Mouse (Mus musculus) midbrain, embryonic 11.5 days (tissue): ENCODE data around the gene Aoah. TPM values are rescaled to one million over a fixed set of nuclear protein-coding genes. Genes with fewer than 3 reads are reported as not detected.

ENCODE experiments used
- ATAC-seq: fragments of 200-750 bp; cut with Nextera tagmentation; 2 replicates; pipeline ENCODE4 v1.8.0; 2017; ENCODE audit warnings: moderate TSS enrichment, moderate library complexity; ENCODE audit not compliant: low FRiP score
- DNase-seq: peaks from one replicate; pipeline ENCODE4 v3.0.0; 2015; ENCODE audit warnings: low spot score; ENCODE audit errors: missing footprints
- H3K27ac ChIP-seq: fragments of 300-500 bp; sonication (generic); 2 replicates; pipeline ENCODE4 v1.5.1; 2014; ENCODE audit warnings: low read depth, low read length
- H3K27me3 ChIP-seq: fragments of 300-500 bp; sonication (generic); 2 replicates; pipeline ENCODE4 v1.6.1; 2014; ENCODE audit warnings: mild to moderate bottlenecking, low read length, moderate library complexity, mixed read lengths; ENCODE audit not compliant: control insufficient read depth, insufficient read depth
- H3K36me3 ChIP-seq: fragments of 300-500 bp; sonication (generic); 2 replicates; pipeline ENCODE4 v1.6.1; 2014; ENCODE audit warnings: mild to moderate bottlenecking, low read length, moderate library complexity, mixed read lengths; ENCODE audit not compliant: control insufficient read depth, insufficient read depth
- H3K4me1 ChIP-seq: fragments of 300-500 bp; sonication (generic); 2 replicates; pipeline ENCODE4 v1.6.1; 2014; ENCODE audit warnings: low read length; ENCODE audit not compliant: control insufficient read depth, insufficient read depth
- H3K4me2 ChIP-seq: fragments of 300-500 bp; sonication (generic); 2 replicates; pipeline ENCODE4 v1.6.1; 2014; ENCODE audit warnings: mild to moderate bottlenecking, moderate library complexity
- H3K4me3 ChIP-seq: fragments of 300-500 bp; sonication (generic); 2 replicates; pipeline ENCODE4 v1.5.1; 2014; ENCODE audit warnings: low read depth, low read length
- H3K9ac ChIP-seq: fragments of 300-500 bp; sonication (generic); 2 replicates; pipeline ENCODE4 v1.6.1; 2014; ENCODE audit warnings: low read length
- H3K9me3 ChIP-seq: fragments of 300-500 bp; sonication (generic); 2 replicates; pipeline ENCODE4 v1.6.1; 2016; ENCODE audit warnings: low read length; ENCODE audit not compliant: control insufficient read depth
- WGBS: fragments of 180-500 bp; shearing (Covaris S2); extraction: QIAGEN DNeasy Blood & Tissue Kit; methylation state at CpG from one replicate; pipeline ENCODE4 v1.1.7; 2014; 5-methylcytosine and 5-hydroxymethylcytosine counted together
- polyA plus RNA-seq: library from polyadenylated mRNA; unstranded; fragments of >200 nt; fragmentation: Nextera tagmentation; extraction: Ambion mirVana; gene quantifications from 2 replicates; pipeline ENCODE4 v1.2.1, GENCODE M21; 2014

Gene Aoah
- polyA plus RNA-seq, 1 experiment from 2014 or later = 0.87 TPM

- Histone ChIP-seq H3K27ac (no peak overlapping the region), H3K4me1 (no peaks in the 10 kb centered on the region), H3K4me3 (no peak overlapping the region), H3K9me3 (no peaks in the 10 kb centered on the region), H3K9ac (no peak overlapping the region), H3K27me3 (no peaks in the 10 kb centered on the region), H3K4me2 (no peak overlapping the region), H3K36me3 (no peaks in the 10 kb centered on the region)
- WGBS = 55% methylated on average over 3 of the region's 3 CpGs
- ATAC-seq (no peak), DNase-seq (no peak)
Observed at GRCm38 (mm10) chr13:21013659-21014058, 219.7 kb downstream of the Aoah start.

DNA sequence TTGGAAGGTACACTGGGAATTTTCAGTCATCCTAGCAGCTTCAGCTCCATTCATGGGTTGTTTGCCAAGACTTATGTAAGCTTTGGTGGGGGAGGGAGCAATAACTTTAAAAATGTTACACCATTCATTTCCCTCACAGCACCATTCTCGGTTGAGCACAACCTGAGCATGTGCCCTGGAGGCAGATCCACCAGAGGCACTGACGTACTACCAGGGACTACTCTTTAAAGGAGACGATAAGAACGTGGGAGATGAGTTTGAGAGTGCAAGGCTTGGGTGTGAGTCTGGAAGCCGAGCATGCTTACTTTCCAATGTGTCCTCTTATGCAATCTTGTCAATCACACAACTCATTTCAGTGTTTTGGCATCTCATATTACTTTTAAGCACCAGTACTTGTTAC lies 230.9 kb downstream of the Aoah start:
- Histone ChIP-seq H3K4me2 (no peak overlapping the region), H3K4me3 (no peak overlapping the region), H3K36me3 (no peaks in the 10 kb centered on the region), H3K9ac (no peak overlapping the region), H3K9me3 (no peaks in the 10 kb centered on the region), H3K4me1 (no peaks in the 10 kb centered on the region), H3K27me3 (no peaks in the 10 kb centered on the region), H3K27ac (no peak overlapping the region)
- ATAC-seq (no peak), DNase-seq (no peak)
- WGBS = 87% methylated on average over 5 of the region's 5 CpGs

GRCm38 (mm10) chr13:21033176-21033575 lies 239.3 kb downstream of the Aoah start:
- H3K9me3 ChIP-seq = no peaks in the 10 kb centered on the region
- no peak for DNase-seq
- H3K9ac ChIP-seq = no peak overlapping the region
- 47% methylated on average over 3 of the region's 3 CpGs for WGBS
- no peak overlapping the region for H3K4me3 ChIP-seq
- no peaks in the 10 kb centered on the region for H3K27me3 ChIP-seq
- ATAC-seq = no peak
- H3K36me3 ChIP-seq = no peaks in the 10 kb centered on the region
- H3K27ac ChIP-seq = no peak overlapping the region
- H3K4me2 ChIP-seq = no peak overlapping the region
- no peaks in the 10 kb centered on the region for H3K4me1 ChIP-seq

DNA sequence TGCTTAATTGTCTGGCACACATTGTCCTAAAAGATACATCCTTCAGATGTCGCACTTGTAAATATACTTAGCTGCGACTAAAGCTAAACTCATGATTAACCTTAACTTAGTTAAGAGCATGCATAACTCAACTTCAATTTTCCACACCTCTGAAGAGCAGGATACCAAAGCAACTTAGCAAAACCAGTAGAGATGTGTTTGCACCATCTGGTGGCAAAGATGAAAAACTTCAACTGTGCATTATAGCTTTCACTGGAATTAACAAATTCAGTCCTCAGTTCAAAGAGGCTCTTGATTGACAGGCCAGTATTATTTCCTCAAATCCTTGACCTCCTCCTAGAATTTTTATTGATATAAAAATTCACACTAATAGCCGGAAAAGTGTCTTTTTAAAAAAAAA lies 241.1 kb downstream of the Aoah start:
- 82% methylated on average over 3 of the region's 3 CpGs for WGBS

DNA sequence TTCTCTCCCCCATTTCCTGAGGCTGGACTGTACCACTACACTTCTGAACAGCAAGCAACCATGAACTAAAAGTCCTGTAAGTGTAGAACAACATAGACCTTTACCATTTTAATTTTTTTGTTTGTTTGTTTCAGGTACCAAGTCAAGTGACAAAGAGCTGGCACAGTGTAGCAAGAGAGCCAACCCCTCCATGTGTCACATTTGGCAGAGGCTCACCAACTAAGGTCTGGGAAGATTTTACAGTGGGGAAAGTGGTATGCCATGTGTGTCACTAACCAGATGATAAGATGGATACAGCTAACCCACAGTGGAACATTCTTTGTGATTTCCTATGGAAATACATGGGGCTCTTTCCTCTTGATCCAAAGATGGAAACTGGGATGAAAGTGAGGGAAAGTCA lies 242.1 kb downstream of the Aoah start:
- Histone ChIP-seq H3K36me3 (no peaks in the 10 kb centered on the region), H3K4me1 (no peaks in the 10 kb centered on the region), H3K27me3 (no peaks in the 10 kb centered on the region), H3K9ac (no peak overlapping the region), H3K4me2 (no peak overlapping the region), H3K9me3 (no peaks in the 10 kb centered on the region), H3K4me3 (no peak overlapping the region), H3K27ac (no peak overlapping the region)
- no peak for DNase-seq
- ATAC-seq = no peak

More for the DNA sequence above, 241.1 kb downstream of the Aoah start:
- H3K27me3 ChIP-seq = no peaks in the 10 kb centered on the region
- ATAC-seq (0 out of 2 replicates have a peak, but pooled peaks have one; percentile 24), DNase-seq (no peak)
- no peaks in the 10 kb centered on the region for H3K36me3 ChIP-seq
- H3K9me3 ChIP-seq = no peaks in the 10 kb centered on the region
- no peak overlapping the region for H3K9ac ChIP-seq
- no peak overlapping the region for H3K4me3 ChIP-seq
- H3K4me2 ChIP-seq = no peak overlapping the region
- no peaks in the 10 kb centered on the region for H3K4me1 ChIP-seq
- no peak overlapping the region for H3K27ac ChIP-seq

DNA sequence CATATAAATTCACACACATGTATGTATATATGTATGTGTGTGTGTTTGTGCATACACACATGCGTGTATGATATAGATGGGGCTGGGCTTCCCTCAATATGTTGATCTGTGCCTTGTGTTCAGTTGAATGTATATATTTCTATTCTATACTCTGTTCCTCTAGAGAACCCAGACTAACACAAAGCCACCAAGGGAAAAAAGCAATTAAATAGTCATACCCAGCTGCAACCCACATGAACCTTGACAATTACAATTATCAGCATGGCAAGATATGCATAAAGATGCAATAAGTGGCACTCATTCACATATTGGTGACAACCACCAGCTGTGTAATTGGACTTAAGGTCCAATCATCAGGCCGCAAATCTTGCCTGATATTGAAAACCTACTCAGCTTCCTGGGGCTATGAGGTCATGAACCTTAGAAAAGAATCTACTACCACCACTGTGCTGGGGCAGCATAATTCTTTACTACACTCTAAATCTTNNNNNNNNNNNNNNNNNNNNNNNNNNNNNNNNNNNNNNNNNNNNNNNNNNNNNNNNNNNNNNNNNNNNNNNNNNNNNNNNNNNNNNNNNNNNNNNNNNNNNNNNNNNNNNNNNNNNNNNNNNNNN lies 246.8 kb downstream of the Aoah start:
- H3K9me3 ChIP-seq = no peaks in the 10 kb centered on the region
- H3K27ac ChIP-seq = no peak overlapping the region
- ATAC-seq (no peak), DNase-seq (no peak)
- no peaks in the 10 kb centered on the region for H3K4me1 ChIP-seq
- no peaks in the 10 kb centered on the region for H3K36me3 ChIP-seq
- H3K27me3 ChIP-seq = no peaks in the 10 kb centered on the region
- no peak overlapping the region for H3K4me3 ChIP-seq
- H3K9ac ChIP-seq = no peak overlapping the region
- no peak overlapping the region for H3K4me2 ChIP-seq
- 87% methylated on average over 2 of the region's 2 CpGs for WGBS

DNA sequence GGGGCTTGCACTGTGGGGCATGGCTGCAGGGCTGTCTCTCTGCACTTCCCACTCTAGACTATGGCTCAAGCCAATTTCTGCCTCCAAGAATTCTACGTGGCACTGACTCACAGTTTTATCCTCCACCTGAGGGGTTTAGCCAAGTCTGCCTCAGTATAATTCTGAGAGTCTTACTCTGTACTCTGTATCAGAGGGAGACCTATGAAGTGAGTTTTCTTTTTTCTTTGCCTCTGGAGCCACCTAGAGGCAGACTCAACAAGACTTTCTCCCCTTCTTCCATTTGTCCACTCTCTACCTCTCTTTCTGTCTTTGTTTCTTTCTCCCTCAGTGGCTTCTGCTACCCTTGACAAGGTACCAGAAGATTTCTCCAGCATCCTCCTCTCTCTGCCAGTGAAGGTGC lies 256.2 kb downstream of the Aoah start:
- Histone ChIP-seq H3K4me2 (no peak overlapping the region), H3K4me1 (no peaks in the 10 kb centered on the region), H3K9ac (no peak overlapping the region), H3K27me3 (no peaks in the 10 kb centered on the region), H3K27ac (no peak overlapping the region), H3K4me3 (no peak overlapping the region), H3K9me3 (no peaks in the 10 kb centered on the region), H3K36me3 (no peaks in the 10 kb centered on the region)
- ATAC-seq = no peak
- 47% methylated on average over 1 of the region's 1 CpGs for WGBS
- no peak for DNase-seq

DNA sequence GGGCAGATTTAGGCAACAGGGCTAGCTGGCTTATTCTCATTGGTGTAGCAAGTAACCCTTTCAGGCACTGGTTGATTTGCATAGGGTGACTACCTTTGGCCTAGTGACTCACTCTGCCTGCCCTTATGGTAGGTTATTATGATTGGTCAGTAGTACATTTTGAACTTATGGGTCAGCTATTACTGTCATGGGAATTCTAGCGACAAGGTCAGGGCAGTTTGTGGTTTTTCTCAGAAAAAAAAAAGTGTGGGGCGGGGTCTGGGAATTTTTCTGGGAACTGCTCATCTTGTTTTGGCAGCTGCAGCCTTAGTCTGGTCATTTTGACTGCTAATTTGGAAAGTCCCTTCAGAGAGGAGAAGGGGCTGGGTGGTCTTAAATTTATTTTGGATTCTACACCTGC lies 272.1 kb downstream of the Aoah start:
- H3K4me2 ChIP-seq = no peak overlapping the region
- H3K9me3 ChIP-seq = no peaks in the 10 kb centered on the region
- H3K9ac ChIP-seq = no peak overlapping the region
- H3K4me1 ChIP-seq = no peaks in the 10 kb centered on the region
- DNase-seq (no peak), ATAC-seq (no peak)
- H3K36me3 ChIP-seq = no peaks in the 10 kb centered on the region
- no peak overlapping the region for H3K27ac ChIP-seq
- H3K4me3 ChIP-seq = no peak overlapping the region
- 89% methylated on average over 2 of the region's 2 CpGs for WGBS
- H3K27me3 ChIP-seq = no peaks in the 10 kb centered on the region

GRCm38 (mm10) chr13:21074847-21075246 lies 280.9 kb downstream of the Aoah start, which contains the start of gene Olfr1370:
Olfr1370 (minus strand) TSS chr13:21074947.
- WGBS = 81% methylated on average over 3 of the region's 3 CpGs

More at GRCm38 (mm10) chr13:21074847-21075246, 280.9 kb downstream of the Aoah start, which contains the start of gene Olfr1370:
- Histone ChIP-seq H3K9me3 (no peaks in the 10 kb centered on the region), H3K27me3 (no peaks in the 10 kb centered on the region), H3K36me3 (no peaks in the 10 kb centered on the region), H3K4me3 (no peak within 1 kb of the TSS), H3K4me1 (no peaks in the 10 kb centered on the region), H3K27ac (no peak within 1 kb of the TSS), H3K4me2 (no peak within 1 kb of the TSS), H3K9ac (no peak within 1 kb of the TSS)
- no peak for DNase-seq
- ATAC-seq = no peak
